Mouse (Mus musculus) heart, postnatal 0 days (tissue): Measurements from ENCODE around the gene Itga1. TPM values are rescaled to one million over a fixed set of nuclear protein-coding genes. Genes with fewer than 3 reads are reported as not detected.

Source experiments
- ATAC-seq: fragments of 200-750 bp; cut with Nextera tagmentation; 2 replicates; pipeline ENCODE4 v1.8.0; 2017; ENCODE audit warnings: low read depth, moderate number of reproducible peaks, moderate library complexity; ENCODE audit not compliant: insufficient read depth
- DNase-seq: peaks from one replicate; pipeline ENCODE4 v3.0.0-alpha.2; 2016; ENCODE audit warnings: low spot score
- H3K27ac ChIP-seq: fragments of 300-500 bp; sonication (generic); 2 replicates; pipeline ENCODE4 v1.5.1; 2014; ENCODE audit warnings: low read depth, mild to moderate bottlenecking
- H3K27me3 ChIP-seq: fragments of 300-500 bp; sonication (generic); 2 replicates; pipeline ENCODE4 v1.6.1; 2014; ENCODE audit warnings: low read length, mixed read lengths; ENCODE audit not compliant: control insufficient read depth, insufficient read depth
- H3K36me3 ChIP-seq: fragments of 300-500 bp; sonication (generic); replicated peaks from 2 replicates; pipeline ENCODE4 v1.6.1; 2014; ENCODE audit warnings: low read length, mixed read lengths; ENCODE audit not compliant: control insufficient read depth, insufficient read depth
- H3K4me1 ChIP-seq: fragments of 300-500 bp; sonication (generic); 2 replicates; pipeline ENCODE4 v1.6.1; 2014; ENCODE audit warnings: antibody characterized with exemption; ENCODE audit not compliant: control insufficient read depth, insufficient read depth
- H3K4me2 ChIP-seq: fragments of 300-500 bp; sonication (generic); 2 replicates; pipeline ENCODE4 v1.6.1; 2014; ENCODE audit warnings: low read depth, mild to moderate bottlenecking, low read length, moderate library complexity
- H3K4me3 ChIP-seq: fragments of 300-500 bp; sonication (generic); 2 replicates; pipeline ENCODE4 v1.5.1; 2014; ENCODE audit warnings: low read depth, low read length
- H3K9ac ChIP-seq: fragments of 300-500 bp; sonication (generic); replicated peaks from 2 replicates; pipeline ENCODE4 v1.6.1; 2014; ENCODE audit warnings: low read depth, low read length, mixed read lengths
- H3K9me3 ChIP-seq: fragments of 300-500 bp; sonication (generic); replicated peaks from 2 replicates; pipeline ENCODE4 v1.6.1; 2016; ENCODE audit warnings: low read length; ENCODE audit not compliant: control insufficient read depth
- CTCF ChIP-seq: IDR thresholded peaks from 2 replicates; pipeline ENCODE4 v1.5.1; 2016; ENCODE audit warnings: antibody characterized with exemption, control low read depth, low read depth
- EP300 ChIP-seq: IDR thresholded peaks from 2 replicates; pipeline ENCODE4 v1.6.1; 2016; ENCODE audit warnings: antibody characterized with exemption, low read depth
- WGBS: fragments of 180-500 bp; shearing (Covaris S2); extraction: QIAGEN DNeasy Blood & Tissue Kit; methylation state at CpG from one replicate; pipeline ENCODE4 v1.1.7; 2014; 5-methylcytosine and 5-hydroxymethylcytosine counted together
- polyA plus RNA-seq: library from polyadenylated mRNA; unstranded; fragments of >200 nt; fragmentation: Nextera tagmentation; extraction: Ambion mirVana; gene quantifications from 2 replicates; pipeline ENCODE4 v1.2.1, GENCODE M21; 2015
- total RNA-seq: library from RNA; depleted of rRNA; stranded (reverse); fragments of >200 nt; gene quantifications from 2 replicates; pipeline ENCODE4 v1.2.3, GENCODE M21; 2014; ENCODE audit warnings: low replicate concordance

Gene Itga1
- total and polyA plus RNA-seq, 2 experiments from 2014 or later = 16.7 to 41.5 TPM

- WGBS = 79% methylated on average over 3 of the region's 3 CpGs
- Histone ChIP-seq H3K4me1 (peaks cover 8% of the 10 kb centered on the region), H3K9me3 (no peaks in the 10 kb centered on the region), H3K4me2 (no peak overlapping the region), H3K9ac (no peak overlapping the region), H3K27me3 (no peaks in the 10 kb centered on the region), H3K4me3 (no peak overlapping the region), H3K27ac (no peak overlapping the region), H3K36me3 (peaks cover 12% of the 10 kb centered on the region; the same call in 1 of the 2 replicates)
- ATAC-seq = no peak
- no peak for DNase-seq
- TF ChIP-seq CTCF (no peak), EP300 (no peak)
Observed at GRCm38 (mm10) chr13:115079996-115080585, 21.7 kb downstream of the Itga1 start.

GRCm38 (mm10) chr13:115078997-115079685 is 22.6 kb downstream of the Itga1 start:
- no peak overlapping the region for H3K27ac ChIP-seq
- H3K9me3 ChIP-seq = no peaks in the 10 kb centered on the region
- peaks cover 12% of the 10 kb centered on the region; the same call in 1 of the 2 replicates for H3K36me3 ChIP-seq
- 67% methylated on average over 6 of the region's 6 CpGs for WGBS
- no peak overlapping the region for H3K4me3 ChIP-seq
- no peak overlapping the region for H3K9ac ChIP-seq
- no peak overlapping the region for H3K4me2 ChIP-seq
- ATAC-seq (no peak), DNase-seq (no peak)
- H3K4me1 ChIP-seq = peaks cover 8% of the 10 kb centered on the region
- no peaks in the 10 kb centered on the region for H3K27me3 ChIP-seq
- no peak for TF ChIP-seq EP300
- TF ChIP-seq CTCF = no peak

- DNase-seq (no peak), ATAC-seq (no peak)
- Histone ChIP-seq H3K9me3 (no peaks in the 10 kb centered on the region), H3K4me3 (no peak overlapping the region), H3K27me3 (no peaks in the 10 kb centered on the region), H3K4me2 (no peak overlapping the region), H3K36me3 (peaks cover 2% of the 10 kb centered on the region; the same call in 1 of the 2 replicates), H3K9ac (no peak overlapping the region), H3K27ac (no peak overlapping the region), H3K4me1 (peaks cover 8% of the 10 kb centered on the region)
- WGBS = 70% methylated on average over 9 of the region's 9 CpGs
- TF ChIP-seq EP300 (no peak), CTCF (no peak)
Observed at GRCm38 (mm10) chr13:115077346-115078134, 24.2 kb downstream of the Itga1 start.

GRCm38 (mm10) chr13:115072386-115072785 is 29.4 kb downstream of the Itga1 start:
- Histone ChIP-seq H3K9me3 (no peaks in the 10 kb centered on the region), H3K36me3 (no peaks in the 10 kb centered on the region), H3K27ac (no peak overlapping the region), H3K9ac (no peak overlapping the region), H3K4me1 (no peaks in the 10 kb centered on the region), H3K4me3 (no peak overlapping the region), H3K4me2 (no peak overlapping the region), H3K27me3 (no peaks in the 10 kb centered on the region)
- DNase-seq (no peak), ATAC-seq (no peak)
- no peak for TF ChIP-seq CTCF
- TF ChIP-seq EP300 = no peak
- 83% methylated on average over 6 of the region's 6 CpGs for WGBS

- Histone ChIP-seq H3K4me1 (no peaks in the 10 kb centered on the region), H3K9me3 (no peaks in the 10 kb centered on the region), H3K27me3 (no peaks in the 10 kb centered on the region), H3K9ac (no peak overlapping the region), H3K36me3 (no peaks in the 10 kb centered on the region), H3K4me2 (no peak overlapping the region), H3K4me3 (no peak overlapping the region), H3K27ac (no peak overlapping the region)
- no peak for DNase-seq
- 60% methylated on average over 3 of the region's 3 CpGs for WGBS
- no peak for ATAC-seq
- TF ChIP-seq EP300 = no peak
- TF ChIP-seq CTCF = no peak
Observed at GRCm38 (mm10) chr13:115071431-115071830, 30.3 kb downstream of the Itga1 start.
